Mouse (Mus musculus): ENCODE measurements around the gene Cnbd2. TPM values are rescaled to one million over a fixed set of nuclear protein-coding genes. Genes with fewer than 3 reads are reported as not detected.

The Cnbd2 gene
- 1.7 TPM for polyA plus RNA-seq (2012; fragmentation: generic; extraction: Trizol)
- long read RNA-seq, experiment 1, partial matches to known transcripts, result 0 of 3 reads
- long read RNA-seq, experiment 1, other reads (novel, unspliced or antisense), result 3 of 3 reads
- long read RNA-seq, experiment 2, partial matches to known transcripts, result 0 of 2 reads
- long read RNA-seq, experiment 2, other reads (novel, unspliced or antisense), result 1 of 2 reads

DNA sequence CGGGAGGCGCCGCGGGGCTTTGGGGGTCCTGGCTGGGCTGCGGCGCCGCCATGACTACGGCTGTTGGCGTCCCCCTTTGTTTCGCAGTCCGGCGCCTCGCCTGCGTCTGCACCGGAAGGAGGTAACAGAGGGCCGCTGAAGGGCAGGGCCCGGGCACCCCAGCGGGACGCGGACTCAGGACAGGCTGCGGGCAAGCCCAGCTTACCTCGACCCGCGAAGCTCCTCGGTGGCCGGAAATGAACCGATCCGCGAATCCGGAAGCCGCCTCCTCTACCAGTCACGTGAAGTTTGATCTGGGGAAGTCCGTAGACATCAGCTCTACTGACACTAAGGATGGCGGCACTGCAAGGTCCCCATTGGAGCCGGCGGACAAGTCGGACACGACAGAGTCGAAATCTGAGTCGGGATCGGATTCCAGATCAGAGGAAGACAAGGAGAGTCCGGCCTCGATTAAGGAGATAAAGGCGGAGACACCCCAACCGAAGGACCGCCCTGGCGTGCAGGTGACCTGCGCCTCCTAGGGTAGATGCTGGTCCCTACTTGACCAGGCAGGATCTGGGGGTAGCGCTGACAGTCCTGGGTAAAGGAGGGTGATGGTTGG is at the start of gene Cnbd2, which contains the start of gene Scand1:
Gene Cnbd2 (plus strand): TSS at position 3 of the 601 bp plus-strand sequence.
Gene Scand1 (minus strand): TSS at position 408 of the 601 bp plus-strand sequence.
- Histone ChIP-seq H3K27me3 (ENCODE audit: control insufficient read depth, insufficient read depth, insufficient read length) (no peaks in the 10 kb centered on the region), H3K36me3 (ENCODE audit: control insufficient read depth, insufficient read depth) (peaks cover 15% of the 10 kb centered on the region), H3ac (ENCODE audit: control insufficient read depth, insufficient read length, low read depth) (peak within 1 kb of the TSS; percentile 86), H3K4me3 (ENCODE audit: insufficient read depth, poor library complexity, severe bottlenecking) (peak within 1 kb of the TSS; percentile 48), H3K79me3 (ENCODE audit: low read depth) (peaks cover 2% of the 10 kb centered on the region), H3K79me2 (ENCODE audit: control insufficient read depth, insufficient read depth) (peaks cover 13% of the 10 kb centered on the region)
- TF ChIP-seq FOSL1 (IDR thresholded peaks at IDR 0.05; ENCODE audit: insufficient read depth, low read length, poor library complexity, severe bottlenecking) (no peak), MAX (IDR thresholded peaks at IDR 0.05) (peak; percentile 90), CEBPB (IDR thresholded peaks at IDR 0.05; ENCODE audit: low read depth) (no peak), USF1 (IDR thresholded peaks at IDR 0.05; ENCODE audit: low read depth) (peak; percentile 98), CTCF (IDR thresholded peaks at IDR 0.05; ENCODE audit: control insufficient read depth, insufficient read depth, insufficient read length) (no peak)

DNA sequence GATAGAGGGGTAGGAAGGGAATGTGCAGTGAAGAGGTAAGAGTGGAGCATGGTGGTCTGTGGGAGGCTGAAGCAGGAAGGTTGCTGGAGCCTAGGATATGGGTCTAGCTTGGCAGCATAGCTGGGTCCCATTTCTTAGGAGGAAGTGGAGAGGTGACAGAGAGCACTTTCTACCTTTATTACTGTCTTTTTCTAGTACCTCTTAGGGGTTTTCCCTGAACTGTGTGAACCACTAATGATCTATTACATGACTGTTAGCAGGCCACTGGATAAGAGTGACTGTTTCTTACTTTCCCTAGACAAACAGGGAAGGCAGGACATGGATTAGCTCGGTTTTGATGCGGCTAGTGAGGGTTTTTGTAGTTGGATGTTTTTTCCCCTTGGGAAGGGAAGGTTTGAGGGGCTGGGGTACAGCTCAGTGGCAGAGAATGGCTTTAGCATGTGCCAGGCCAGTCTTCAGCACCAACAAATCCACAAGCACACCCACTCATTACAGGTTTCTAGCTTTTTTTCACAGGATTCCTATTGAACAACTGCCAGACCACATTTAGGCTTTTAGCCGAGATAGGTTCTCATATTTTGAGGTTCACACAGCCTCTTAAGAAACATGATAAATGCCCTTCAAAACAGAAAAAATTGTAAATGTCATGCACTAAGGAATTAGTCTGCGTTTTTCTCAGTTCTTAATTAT is 48.8 kb upstream of the Cnbd2 start:
- no peak overlapping the region for H3ac ChIP-seq (ENCODE audit: control insufficient read depth, insufficient read length, low read depth)
- TF ChIP-seq CEBPB (IDR thresholded peaks at IDR 0.05; ENCODE audit: low read depth) (no peak), MYOD1 (IDR thresholded peaks at IDR 0.05; ENCODE audit: control insufficient read depth, insufficient read length, low read depth) (no peak), FOSL1 (IDR thresholded peaks at IDR 0.05; ENCODE audit: insufficient read depth, low read length, poor library complexity, severe bottlenecking) (no peak), MAX (IDR thresholded peaks at IDR 0.05) (no peak), USF1 (IDR thresholded peaks at IDR 0.05; ENCODE audit: low read depth) (no peak), CTCF (IDR thresholded peaks at IDR 0.05; ENCODE audit: control insufficient read depth, insufficient read depth, insufficient read length) (no peak), MYOG (IDR thresholded peaks at IDR 0.05; ENCODE audit: control insufficient read depth, extremely low read depth, insufficient read length) (no peak)
- H3K79me3 ChIP-seq (ENCODE audit: low read depth), result peaks cover 12% of the 10 kb centered on the region
- peaks cover 62% of the 10 kb centered on the region for H3K79me2 ChIP-seq (ENCODE audit: control insufficient read depth, insufficient read depth)
- no peak overlapping the region for H3K4me3 ChIP-seq (ENCODE audit: insufficient read depth, poor library complexity, severe bottlenecking)
- no peaks in the 10 kb centered on the region for H3K27me3 ChIP-seq (ENCODE audit: control insufficient read depth, insufficient read depth, insufficient read length)
- peaks cover 43% of the 10 kb centered on the region for H3K36me3 ChIP-seq (ENCODE audit: control insufficient read depth, insufficient read depth)

DNA sequence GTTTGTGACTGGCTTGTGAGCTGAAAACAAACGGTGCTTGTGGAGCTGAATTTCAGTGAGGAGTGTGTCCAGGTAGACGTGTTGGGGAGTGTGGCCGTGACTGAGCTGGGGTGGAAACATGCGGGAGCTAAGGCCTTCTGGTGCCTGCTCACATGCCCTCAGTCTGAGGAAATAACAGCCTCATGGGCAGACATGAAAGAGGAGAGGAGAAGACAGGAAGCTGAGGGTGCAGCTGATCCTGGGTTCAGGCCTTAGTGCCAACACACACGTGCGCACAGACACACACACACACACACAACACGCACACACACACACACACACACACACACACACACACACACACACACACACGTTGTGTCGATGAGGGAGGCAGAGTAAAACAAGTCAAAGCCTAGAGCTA is 44.5 kb upstream of the Cnbd2 start:
- Histone ChIP-seq H3ac (ENCODE audit: control insufficient read depth, insufficient read length, low read depth) (no peak overlapping the region), H3K27me3 (ENCODE audit: control insufficient read depth, insufficient read depth, insufficient read length) (no peaks in the 10 kb centered on the region), H3K4me3 (ENCODE audit: insufficient read depth, poor library complexity, severe bottlenecking) (no peak overlapping the region), H3K79me3 (ENCODE audit: low read depth) (peaks cover 19% of the 10 kb centered on the region), H3K79me2 (ENCODE audit: control insufficient read depth, insufficient read depth) (peaks cover 46% of the 10 kb centered on the region), H3K36me3 (ENCODE audit: control insufficient read depth, insufficient read depth) (peaks cover 44% of the 10 kb centered on the region)
- no peak for TF ChIP-seq MYOG (IDR thresholded peaks at IDR 0.05; ENCODE audit: control insufficient read depth, extremely low read depth, insufficient read length)
- no peak for TF ChIP-seq CEBPB (IDR thresholded peaks at IDR 0.05; ENCODE audit: low read depth)
- no peak for TF ChIP-seq FOSL1 (IDR thresholded peaks at IDR 0.05; ENCODE audit: insufficient read depth, low read length, poor library complexity, severe bottlenecking)
- no peak for TF ChIP-seq MYOD1 (IDR thresholded peaks at IDR 0.05; ENCODE audit: control insufficient read depth, insufficient read length, low read depth)
- no peak for TF ChIP-seq USF1 (IDR thresholded peaks at IDR 0.05; ENCODE audit: low read depth)
- no peak for TF ChIP-seq MAX (IDR thresholded peaks at IDR 0.05)
- TF ChIP-seq CTCF (IDR thresholded peaks at IDR 0.05; ENCODE audit: control insufficient read depth, insufficient read depth, insufficient read length), result no peak

GRCm38 (mm10) chr2:156272553-156272952 is 39.5 kb upstream of the Cnbd2 start:
- no peak overlapping the region for H3ac ChIP-seq (ENCODE audit: control insufficient read depth, insufficient read length, low read depth)
- no peaks in the 10 kb centered on the region for H3K27me3 ChIP-seq (ENCODE audit: control insufficient read depth, insufficient read depth, insufficient read length)
- peaks cover 20% of the 10 kb centered on the region for H3K79me2 ChIP-seq (ENCODE audit: control insufficient read depth, insufficient read depth)
- H3K4me3 ChIP-seq (ENCODE audit: insufficient read depth, poor library complexity, severe bottlenecking), result no peak overlapping the region
- peaks cover 7% of the 10 kb centered on the region for H3K79me3 ChIP-seq (ENCODE audit: low read depth)
- TF ChIP-seq MYOD1 (IDR thresholded peaks at IDR 0.05; ENCODE audit: control insufficient read depth, insufficient read length, low read depth) (no peak), MAX (IDR thresholded peaks at IDR 0.05) (no peak), FOSL1 (IDR thresholded peaks at IDR 0.05; ENCODE audit: insufficient read depth, low read length, poor library complexity, severe bottlenecking) (peak; percentile 71), MYOG (IDR thresholded peaks at IDR 0.05; ENCODE audit: control insufficient read depth, extremely low read depth, insufficient read length) (no peak), CTCF (IDR thresholded peaks at IDR 0.05; ENCODE audit: control insufficient read depth, insufficient read depth, insufficient read length) (no peak), USF1 (IDR thresholded peaks at IDR 0.05; ENCODE audit: low read depth) (peak; percentile 5), CEBPB (IDR thresholded peaks at IDR 0.05; ENCODE audit: low read depth) (no peak)
- peaks cover 54% of the 10 kb centered on the region for H3K36me3 ChIP-seq (ENCODE audit: control insufficient read depth, insufficient read depth)

- Histone ChIP-seq H3K79me2 (ENCODE audit: control insufficient read depth, insufficient read depth) (peaks cover 28% of the 10 kb centered on the region), H3K27me3 (ENCODE audit: control insufficient read depth, insufficient read depth, insufficient read length) (no peaks in the 10 kb centered on the region), H3K4me3 (ENCODE audit: insufficient read depth, poor library complexity, severe bottlenecking) (no peak overlapping the region), H3ac (ENCODE audit: control insufficient read depth, insufficient read length, low read depth) (peak overlapping the region; percentile 34), H3K36me3 (ENCODE audit: control insufficient read depth, insufficient read depth) (peaks cover 49% of the 10 kb centered on the region), H3K79me3 (ENCODE audit: low read depth) (peaks cover 2% of the 10 kb centered on the region)
- TF ChIP-seq MAX (IDR thresholded peaks at IDR 0.05), result peak; percentile 67
- no peak for TF ChIP-seq FOSL1 (IDR thresholded peaks at IDR 0.05; ENCODE audit: insufficient read depth, low read length, poor library complexity, severe bottlenecking)
- TF ChIP-seq MYOD1 (IDR thresholded peaks at IDR 0.05; ENCODE audit: control insufficient read depth, insufficient read length, low read depth), result peak; percentile 87
- peak; percentile 39 for TF ChIP-seq CTCF (IDR thresholded peaks at IDR 0.05; ENCODE audit: control insufficient read depth, insufficient read depth, insufficient read length)
These were observed 33.7 kb upstream of the Cnbd2 start for GRCm38 (mm10) chr2:156278226-156279017.
